Mouse (Mus musculus): ENCODE data around the gene Gas7.

GRCm38 (mm10) chr11:67515912-67516305, 60.7 kb downstream of the Gas7 start:
- TF ChIP-seq POLR2A (IDR thresholded peaks at IDR 0.05; ENCODE audit: extremely low read depth, insufficient read depth, low read length) (no peak), CTCF (IDR thresholded peaks at IDR 0.05; ENCODE audit: low read depth, low read length) (no peak)

Measured in liver, adult 2 months (tissue).